Mouse (Mus musculus) lung, postnatal 14 days (tissue): Measurements from ENCODE around the gene Actrt3.
"Not testable (repeated sequence)": the region's sequence is repeated elsewhere in the genome, so short reads cannot be mapped to it uniquely, and the experiment has no call there.

Source experiments
- DNase-seq: peaks from one replicate; pipeline ENCODE4 v3.0.0; 2021

The Actrt3 gene

DNA sequence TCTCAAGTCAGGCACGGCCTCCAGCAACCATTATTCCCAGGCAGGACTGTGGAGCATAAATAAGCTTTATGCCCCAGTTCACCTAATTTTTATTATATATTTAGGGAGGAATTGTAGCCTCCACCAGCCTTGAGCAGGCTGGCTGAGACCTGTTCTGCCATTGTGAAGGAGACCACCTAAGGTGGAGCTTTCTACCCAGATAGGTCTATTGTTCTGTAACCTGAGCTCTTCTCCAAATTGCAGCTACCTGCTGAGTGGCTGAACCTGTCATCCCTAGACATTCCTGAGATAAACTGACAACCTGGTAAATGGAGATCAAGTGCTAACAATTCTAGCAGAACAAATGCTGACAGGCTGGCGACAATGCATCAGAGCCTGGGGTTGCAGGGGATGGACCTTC lies 33.4 kb downstream of the Actrt3 start:
- DNase-seq = not testable (repeated sequence)

- no peak for DNase-seq
These were observed 38.9 kb downstream of the Actrt3 start for GRCm38 (mm10) chr3:30560677-30561314.

- DNase-seq = no peak
These were observed 46.0 kb downstream of the Actrt3 start for GRCm38 (mm10) chr3:30553741-30554140.

- peak; percentile 15 for DNase-seq
These were observed 49.5 kb downstream of the Actrt3 start for GRCm38 (mm10) chr3:30550218-30550617.

- DNase-seq = peak; percentile 5
These were observed 50.8 kb downstream of the Actrt3 start for GRCm38 (mm10) chr3:30548928-30549327.

DNA sequence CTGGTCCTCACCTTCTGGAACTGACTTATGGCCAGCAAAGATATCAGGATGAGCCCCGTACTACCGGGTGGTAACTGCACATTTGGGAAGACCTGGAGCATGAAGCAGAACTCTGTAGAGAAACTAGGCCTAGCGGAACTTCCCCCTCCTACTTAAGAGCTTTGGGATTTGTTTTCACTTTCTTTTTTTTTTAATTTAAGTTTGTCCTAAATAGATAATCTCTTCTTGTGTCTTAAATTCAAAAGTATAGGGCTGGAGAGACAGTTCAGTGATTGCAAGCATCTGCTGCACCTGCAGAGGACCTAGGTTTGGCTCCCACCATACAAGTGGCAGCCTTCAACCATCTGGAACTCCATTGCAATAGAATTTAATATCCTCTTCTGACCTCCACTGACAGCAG lies 51.8 kb downstream of the Actrt3 start, which contains the start of gene Mecom:
Mecom (minus strand) TSS at position 101 of the 400 bp plus-strand sequence.
- no peak for DNase-seq
